Mouse (Mus musculus): Measurements from ENCODE around the gene Trpv2.

Trpv2 gene

DNA sequence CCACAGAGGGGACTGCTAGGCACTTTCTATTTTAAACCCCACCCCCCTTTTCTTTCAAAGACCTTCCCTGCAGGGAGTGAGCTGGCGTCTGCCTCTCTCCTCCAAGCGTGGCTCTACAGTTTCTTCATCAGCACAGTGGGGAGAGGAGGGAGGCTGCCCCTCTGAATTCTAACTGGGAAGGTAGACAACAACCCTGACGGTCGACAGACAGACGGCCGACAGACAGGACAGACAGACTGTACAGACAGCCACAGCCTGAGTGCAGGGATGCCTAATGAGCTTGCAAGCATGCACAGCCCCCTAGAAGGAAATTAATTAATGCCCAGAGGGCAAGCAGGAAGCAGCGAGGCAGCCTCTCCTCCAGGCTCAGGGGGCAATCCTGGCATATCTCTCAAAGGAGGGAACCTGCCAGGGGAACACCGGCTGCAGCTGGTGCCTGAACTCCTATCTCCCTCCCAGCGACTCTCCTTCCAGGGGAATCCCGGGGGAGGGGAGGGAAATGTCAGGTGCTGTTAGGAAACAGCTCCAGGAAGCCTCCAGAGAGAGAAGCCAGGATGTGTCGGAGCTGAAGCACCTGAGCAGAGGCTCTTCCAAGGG lies 56.0 kb downstream of the Trpv2 start:
- DNase-seq, result no peak

DNA sequence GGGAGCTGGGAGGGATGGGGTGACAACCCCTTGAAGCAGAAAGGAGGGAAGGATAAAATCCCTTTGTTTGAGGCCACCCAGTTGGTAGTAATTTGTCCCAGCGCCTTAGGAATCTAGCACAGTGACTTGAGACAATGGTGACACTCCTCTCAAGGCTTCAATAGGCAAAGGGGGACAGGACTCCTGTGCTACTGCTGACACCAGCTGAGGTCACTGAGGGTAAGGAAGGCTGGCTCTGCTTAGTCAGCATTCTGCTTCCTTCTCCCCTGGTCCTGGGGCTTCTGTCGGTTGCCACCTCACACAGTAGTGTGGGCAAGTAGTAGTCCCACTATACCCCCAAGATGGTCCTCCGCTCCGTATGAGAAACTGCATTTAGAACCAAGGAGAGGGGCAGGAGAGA lies 56.9 kb downstream of the Trpv2 start:
- DNase-seq, result no peak

DNA sequence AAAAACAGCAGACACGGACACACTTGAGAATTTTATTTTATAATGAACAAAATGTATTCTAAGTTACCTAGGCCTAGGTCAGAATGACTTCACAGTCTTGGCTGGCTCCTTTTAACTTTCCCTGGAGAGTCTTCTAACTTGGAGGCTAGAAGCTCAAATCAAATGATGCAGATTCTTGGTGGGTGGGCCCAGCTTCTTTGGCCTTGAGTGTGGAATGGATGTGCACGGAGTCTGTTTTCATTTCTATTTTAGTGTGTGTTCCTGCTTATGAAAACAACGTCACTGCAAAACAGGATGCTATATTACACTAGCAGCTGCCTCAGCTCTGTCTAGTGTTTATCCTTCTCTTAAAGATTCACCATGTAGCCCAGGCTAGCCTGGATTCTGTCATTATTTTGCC lies 61.1 kb downstream of the Trpv2 start:
- no peak for DNase-seq

DNA sequence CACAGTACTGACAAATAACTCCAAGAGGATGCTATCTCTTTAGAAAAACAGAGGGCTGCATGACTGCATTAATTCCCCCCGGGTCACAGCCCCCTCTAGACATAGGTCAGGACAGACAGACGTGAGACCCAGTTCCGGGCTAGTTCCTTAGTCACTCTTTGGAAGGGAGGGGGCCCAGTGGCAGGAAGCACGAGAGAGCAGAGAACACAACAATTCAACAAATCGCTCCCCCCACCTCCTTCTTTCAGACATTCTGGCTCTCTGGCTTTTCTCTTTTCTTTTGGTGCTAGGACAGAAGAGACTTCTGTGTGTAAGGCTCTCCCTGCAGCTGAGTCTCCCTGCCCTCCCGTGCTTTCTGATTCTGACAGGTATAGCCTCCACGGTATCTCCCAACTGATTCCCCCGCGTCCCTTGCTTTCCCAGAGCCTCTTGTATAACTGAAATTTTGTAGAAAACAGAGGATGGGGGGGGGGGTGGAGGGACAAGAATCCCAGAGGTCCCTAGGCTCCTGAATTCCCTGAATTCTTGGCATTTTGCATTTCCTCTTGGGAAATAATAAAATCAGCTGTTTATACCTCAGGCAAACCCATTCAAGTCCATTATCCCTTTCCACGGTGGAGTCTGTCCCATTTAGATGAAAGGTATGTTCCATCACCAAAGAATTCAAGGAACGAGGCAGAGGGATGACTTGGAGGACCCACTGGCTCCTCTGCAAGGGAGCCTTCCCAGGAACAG lies 62.0 kb downstream of the Trpv2 start:
- DNase-seq, result no peak

DNA sequence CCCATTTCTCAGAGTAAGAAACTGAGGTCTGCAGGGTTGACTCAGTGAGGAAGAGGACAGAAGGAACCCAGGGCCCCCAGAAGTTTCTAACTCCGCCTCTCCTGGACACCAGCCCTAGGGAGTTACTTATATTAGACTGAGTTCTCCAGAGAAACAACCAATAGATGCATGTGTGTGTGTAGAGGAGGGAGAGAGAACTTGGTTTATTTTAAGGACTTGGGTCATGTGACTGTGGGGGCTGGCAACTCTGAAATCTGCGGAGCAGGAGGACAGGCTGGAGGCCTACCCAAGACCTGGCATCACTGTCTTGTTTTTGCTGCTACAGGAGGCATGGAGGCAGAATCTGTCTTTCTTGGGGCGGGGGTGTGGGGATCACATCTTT lies 62.5 kb downstream of the Trpv2 start:
- DNase-seq, result no peak

DNA sequence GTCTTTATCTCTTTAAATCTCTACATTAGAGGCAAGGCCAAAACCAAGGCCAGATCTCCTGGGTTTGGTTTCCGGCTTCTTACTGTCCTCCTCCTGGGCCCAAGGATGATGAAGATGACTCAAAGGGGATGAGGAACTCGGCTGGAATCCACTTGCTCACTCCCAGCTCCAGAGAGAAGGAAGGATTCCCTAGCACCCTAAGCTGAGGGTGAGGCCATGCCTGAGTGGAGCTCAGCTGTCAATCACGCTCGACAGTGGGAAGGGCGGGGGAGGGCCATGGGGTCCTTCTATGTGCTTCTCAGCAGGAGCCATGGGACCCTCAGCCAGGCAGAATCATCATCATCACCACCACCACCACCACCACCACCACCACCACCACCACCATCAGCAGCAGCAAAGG lies 63.1 kb downstream of the Trpv2 start:
- DNase-seq, result no peak

DNA sequence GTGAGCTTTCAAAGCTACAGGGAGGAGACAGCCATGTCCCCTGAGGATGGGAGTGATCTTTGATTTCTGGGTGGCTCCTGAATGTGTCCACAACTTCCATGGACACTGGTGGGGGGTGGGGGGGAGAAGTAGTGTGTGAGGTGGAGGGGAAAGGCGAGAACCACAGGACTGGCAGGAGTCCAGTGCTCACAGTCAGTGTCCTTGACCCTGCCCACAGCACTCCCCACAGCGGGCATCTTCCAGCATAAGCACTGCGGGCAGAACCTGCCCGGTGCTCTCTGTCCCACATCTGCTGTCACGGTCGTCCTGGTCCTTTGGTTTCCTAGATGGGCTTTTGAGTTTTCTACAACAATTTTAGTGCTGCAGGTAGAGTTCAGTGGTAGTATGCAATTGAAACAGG lies 63.5 kb downstream of the Trpv2 start:
- no peak for DNase-seq

DNA sequence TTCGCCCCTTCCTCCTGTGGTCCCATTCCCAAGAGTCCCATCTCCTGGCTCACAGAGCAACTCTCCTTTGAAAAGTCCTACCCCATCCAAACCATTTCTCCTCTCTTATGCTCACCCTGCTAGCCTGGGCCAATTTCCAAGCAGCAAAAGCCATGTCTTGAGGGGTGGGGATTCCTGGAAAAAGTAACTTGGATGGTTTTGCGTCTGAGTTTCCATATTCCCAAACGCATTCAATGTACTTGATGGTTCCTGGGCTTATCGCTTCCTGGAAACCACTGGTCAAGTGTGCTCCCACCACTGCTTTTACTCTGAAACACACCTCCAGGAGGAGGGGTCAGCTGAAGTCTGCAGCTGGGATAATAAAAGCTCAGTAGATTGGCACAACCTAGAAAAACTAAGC lies 64.1 kb downstream of the Trpv2 start:
- DNase-seq, result no peak

DNA sequence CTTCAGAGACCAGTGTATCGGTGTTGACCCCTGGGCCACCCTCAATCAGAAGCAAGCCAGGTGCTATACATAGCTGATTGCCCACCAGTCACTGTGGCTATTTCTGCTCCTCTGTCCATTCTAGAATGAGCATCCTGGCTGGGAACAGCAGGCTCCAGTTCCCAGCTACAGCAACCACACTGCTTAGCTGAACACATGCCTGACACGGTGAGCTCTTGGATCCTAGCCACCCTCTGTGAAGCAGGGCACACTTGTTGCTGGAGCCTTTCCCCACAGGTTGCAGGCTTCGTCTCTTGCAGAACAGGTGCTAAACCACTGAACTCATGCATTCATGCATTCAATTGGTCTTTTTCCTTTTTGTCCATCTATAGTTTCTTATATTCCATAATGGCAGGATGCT lies 66.1 kb downstream of the Trpv2 start:
- DNase-seq, result no peak

DNA sequence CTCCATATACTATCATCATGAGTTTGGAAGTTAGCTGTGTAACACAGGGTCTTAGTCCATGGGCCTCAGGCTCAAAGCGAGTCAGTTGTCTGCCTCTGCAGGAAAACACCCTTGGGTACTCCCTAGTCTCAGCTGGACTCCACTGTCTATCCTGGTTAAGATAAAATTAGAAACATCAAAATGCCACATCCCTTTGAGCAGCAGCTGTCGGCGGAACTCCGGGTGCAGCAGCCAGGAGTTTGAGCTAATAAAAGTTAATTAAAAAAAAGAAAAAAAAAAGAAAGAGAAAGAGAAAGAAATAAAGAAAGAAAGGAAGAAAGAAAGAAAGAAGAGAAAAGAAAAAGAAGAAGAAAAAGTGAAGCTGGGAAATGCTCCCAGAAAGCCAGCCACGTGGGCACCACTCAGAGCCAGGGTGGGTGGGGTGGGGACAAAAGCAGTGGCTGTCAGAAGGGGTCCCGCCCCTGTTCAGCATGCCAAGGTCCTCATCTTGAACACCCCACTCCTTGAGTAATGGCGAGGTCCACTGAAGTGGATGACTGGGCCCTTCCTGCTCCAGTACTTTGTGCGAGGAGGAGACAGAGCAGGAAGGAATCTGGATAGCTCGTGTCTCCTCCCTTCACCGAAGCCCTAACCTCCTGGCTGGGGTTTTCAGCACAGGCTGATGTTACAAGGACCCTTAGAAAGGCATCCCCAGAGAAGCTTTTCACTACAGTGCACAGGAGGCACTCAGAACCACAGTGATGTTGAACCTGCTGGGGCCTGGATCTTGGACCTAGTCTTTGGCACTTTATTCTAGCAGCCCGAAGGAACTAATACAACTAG lies 67.9 kb downstream of the Trpv2 start:
- no peak for DNase-seq

DNA sequence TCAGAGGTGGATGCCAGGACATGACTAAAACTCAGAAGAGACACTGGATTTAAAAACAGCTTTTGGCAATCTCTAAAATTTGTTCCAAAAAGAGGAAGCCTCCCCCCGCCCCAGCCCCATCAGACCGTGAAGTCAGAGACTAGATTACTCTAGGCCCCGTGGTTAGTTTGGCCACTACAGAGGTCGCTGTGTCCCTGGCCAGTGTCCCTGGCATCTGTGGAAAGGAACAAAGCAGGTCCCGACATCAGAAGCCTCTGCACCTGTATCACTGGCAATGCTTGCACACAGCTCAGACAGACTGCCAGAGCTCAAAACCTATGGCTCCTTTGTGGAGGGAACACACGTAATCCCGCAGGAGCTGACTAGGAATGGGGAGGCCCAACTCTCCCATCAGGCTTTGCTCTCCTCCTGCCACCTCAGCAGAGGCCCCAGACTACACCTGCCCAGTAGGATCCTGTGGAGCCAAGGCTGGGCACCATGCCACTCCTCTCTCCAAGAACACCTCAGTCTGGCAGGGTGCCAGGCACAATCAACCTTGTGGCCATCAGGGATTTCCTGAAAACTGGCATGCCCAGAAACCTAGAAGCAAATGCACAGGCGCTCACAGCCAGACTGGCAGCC lies 68.8 kb downstream of the Trpv2 start:
- DNase-seq, result peak; percentile 83 to 87

DNA sequence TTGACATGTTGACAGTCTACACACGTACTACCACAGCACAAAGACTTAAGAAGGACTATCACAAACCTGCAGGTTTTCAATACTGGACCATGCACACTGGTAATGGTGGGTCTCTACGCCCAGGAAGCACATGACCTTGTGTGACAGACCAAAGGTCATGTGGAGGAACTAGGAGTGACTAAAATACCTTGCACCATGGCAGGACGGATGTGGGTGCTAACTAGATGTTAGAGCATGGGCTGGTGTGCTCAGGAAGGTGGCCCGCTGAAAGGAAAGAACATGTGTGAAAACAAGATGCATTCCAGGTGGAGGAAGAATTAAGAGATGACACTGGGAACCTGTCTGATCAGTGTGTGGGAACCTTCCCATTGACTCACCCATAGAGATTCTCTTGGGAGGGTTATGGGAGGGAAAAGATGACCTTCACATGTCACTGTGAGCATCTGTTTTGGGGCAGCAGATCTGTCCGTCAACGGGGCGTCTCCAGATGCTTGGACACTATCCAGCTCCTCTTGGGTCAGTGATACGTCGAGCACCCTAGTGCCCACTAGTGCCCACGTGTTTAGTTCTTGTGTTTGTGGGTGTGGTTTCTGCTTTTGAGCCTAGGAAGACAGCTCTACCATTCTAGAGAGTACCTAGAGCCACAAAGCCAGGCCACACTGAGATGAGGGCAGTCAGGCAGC lies 69.5 kb downstream of the Trpv2 start:
- DNase-seq, result no peak

DNA sequence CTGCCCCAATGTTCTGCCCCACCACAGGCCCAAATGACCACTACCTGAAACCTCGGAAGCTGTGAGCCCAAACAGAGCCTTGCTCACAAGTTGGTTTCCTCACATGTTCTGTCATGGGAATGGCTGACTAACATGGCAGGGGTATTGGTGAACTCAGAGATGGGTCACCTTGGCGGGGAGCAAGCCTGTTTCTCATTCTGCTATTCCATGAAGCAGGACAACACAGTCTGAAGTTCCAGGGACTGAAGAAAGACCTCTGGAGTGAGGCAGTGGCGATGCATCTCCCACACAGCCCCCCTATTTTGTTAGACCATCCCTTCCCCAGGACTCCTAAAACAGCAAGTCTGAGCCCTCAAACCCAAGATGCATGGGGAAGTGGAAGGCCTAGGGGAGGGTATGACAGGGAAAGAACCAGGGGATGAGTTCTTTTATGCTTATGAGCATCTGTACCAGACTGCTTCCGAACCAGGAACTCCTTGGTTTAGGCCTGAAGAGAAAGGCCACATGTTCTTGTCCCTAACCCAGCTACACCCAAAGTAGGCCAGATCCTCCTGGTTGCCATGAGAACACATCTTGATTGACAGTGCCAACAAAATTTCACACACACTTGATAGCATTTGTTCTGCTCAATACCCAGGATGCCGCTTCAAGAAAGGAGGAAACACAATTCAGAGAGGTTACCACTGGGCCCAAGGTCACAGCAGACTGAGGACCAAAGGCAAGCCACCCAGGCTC lies 70.5 kb downstream of the Trpv2 start:
- DNase-seq, result no peak

DNA sequence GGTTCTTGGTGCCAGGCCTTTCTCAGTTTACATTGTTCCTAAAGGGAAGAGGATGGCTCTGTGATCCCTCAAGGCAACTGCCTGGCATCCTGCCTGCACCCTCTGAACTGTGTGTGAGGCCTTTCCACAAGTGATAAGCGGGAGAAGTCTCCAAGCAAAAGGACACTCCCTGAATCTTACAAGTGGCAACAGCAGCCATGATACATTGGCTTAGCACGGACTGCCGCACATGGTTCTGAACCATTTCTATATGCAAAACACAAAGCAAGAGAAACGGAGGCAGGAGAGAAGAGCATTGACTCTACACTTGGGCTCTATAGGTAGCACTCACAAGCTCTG lies 71.0 kb downstream of the Trpv2 start:
- no peak for DNase-seq

DNA sequence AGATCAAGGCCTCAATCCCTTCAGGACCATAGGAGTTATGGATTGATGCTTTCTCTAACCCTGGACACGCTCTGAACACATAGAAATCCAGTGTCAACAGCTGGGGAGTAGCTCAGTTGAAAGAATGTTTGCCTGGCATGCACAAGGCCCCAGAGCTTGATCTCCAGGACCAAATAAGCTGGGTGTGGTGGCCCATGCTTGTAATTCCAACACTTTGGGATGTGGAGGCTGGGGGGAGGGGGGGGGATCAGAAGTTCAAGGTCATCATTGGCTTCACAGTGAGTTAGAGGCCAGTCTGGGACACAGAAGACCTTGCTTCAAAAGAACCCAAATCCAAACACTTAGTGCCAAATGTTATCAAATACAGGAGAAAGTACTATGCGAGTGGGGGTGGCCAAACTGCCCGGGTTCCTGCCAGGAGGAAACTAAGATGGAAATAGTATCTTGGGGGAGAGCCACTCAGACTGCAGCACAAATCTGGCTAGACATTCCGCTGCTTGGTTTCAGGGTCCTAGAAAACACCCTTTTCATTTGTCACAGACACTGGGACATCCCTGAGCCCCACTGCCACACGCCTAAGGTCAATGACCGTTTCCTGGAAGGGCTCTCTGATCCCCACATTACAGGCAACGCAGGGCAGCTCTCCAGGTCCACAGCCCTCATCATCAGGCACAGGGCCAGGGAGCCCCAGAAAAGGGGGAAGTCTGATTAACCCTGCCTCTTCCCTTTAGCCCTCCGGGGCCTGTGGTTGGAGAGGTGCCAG lies 71.6 kb downstream of the Trpv2 start:
- no peak for DNase-seq

DNA sequence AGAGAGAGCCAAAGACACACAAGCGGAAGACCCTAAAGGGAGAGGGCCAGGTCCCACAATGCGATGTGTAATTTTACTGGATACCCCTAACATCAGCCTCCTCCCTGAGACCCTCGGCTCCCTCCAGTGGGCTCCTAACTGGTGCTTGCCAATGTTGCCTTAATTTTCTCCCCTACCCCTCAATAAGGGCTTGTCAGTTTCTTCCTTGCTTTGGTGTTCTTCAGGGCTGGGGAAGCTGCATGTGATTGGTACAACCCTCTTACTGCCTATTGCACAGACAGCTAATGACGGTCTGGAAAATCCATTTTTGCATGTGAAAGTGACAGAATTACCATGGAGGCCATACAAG lies 72.2 kb downstream of the Trpv2 start:
- no peak for DNase-seq

DNA sequence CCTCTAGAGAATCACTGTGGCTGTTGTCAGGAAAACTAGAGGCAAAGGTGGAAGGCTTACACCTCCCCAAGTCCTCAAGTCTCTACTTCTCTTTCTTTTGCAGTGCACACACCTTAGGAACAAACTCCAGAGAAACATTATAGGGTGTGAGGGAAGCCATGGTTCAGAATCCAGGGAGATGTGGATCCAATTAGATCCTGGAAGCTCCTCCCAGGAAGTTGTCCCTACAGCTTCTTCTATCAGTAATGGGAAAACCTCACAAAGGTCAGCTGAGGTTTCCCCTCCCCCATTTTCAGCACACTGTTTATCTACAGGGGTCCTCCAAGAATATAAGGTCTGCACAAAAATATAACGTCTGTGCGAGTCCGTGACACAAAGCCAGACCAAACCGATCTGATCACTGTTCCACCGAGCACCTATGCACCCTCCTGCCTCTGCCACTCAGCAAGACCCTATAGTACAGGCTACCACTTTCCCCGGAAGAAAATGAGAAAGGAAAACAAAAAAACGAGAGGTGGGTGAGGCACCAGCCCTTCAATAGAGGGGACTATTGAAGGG lies 72.8 kb downstream of the Trpv2 start:
- DNase-seq, result no peak

DNA sequence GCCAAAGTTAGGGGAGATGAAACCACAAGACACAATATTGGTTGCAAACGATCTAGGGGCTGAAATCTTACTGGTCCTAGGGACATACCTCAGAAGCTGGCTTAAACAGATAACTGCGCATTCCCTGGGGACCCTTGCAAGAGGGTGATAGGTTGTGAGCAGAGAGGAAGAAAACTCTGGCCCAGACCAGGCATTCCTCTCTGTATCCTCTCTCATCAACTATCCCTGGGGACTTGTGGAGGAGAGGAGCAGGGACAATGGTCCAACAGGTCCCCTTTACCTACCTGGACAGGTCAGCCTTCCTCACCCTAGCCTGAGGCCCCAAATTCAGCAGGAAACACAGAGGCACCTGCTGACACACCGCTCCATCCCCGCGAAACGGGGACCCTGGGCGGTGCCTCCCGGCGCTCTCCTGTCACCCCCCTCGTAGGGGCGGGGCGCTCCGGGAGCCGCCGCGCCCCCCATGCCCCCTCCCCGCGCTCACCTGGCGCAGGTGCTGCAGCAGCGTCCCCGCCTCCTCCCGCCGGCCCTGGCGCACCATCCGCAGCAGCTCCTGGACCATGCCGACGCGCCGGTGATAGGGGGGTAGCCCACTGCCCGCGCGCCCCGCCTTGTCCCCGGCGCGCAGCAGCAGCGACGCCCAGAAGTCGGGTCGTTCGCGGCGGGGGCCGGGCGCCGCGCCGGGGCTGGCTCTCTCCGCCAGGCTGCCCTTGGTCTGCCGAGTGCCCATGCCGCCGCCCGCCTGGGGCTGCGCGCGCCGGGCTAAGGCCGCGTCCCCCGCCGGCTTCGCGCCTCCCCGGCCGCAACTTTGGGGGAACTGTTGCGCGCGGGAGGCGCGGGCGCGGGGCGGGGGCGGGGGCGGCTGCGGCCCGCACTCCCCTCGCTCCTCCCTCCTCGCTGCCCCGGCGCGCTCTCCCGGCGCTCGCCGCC lies 73.6 kb downstream of the Trpv2 start, which contains the start of gene Lrrc75a:
Gene Lrrc75a, minus strand, starts transcription at position 863 of the 930 bp plus-strand sequence.
- DNase-seq, result peak; percentile 20 to 25

DNA sequence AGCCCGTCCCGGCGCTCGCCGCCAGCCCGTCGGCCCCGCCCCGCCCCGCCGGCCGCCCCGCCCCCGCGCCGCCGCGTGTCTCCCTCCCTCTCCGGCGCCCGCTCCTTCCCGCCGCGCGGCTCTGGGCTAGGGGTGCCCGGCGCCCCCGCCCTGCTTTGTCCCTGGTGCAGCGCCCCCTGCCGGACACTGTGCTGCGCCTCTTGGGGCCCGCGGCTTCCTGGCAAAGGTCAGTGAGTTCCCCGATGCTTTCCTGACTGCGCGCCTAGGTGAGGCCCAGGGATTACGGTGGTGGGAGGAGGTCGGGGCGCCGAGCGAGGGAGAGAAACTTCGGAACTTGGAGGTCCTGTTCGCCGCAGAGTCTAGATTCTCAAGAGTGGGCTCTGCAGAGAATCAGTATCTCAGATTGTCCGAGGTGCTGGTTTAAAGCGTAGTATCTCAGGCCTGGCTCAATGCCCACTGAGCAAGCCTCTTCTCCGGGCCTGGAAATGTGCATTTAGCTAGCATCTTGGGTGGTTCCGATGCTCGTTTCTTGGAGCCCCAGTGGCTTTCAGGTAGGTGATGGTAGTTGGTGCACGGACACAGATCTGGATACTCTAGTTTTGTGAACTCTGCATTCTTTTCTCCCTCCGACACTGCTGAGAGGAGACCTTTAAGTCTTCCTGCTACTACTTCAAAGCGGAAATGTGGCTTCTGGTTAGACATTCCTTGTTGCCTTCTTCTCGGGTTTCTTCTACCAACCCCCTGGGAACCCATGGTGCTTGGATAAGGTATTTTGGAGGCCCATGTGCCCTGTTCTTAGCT lies 74.5 kb downstream of the Trpv2 start, which contains the start of gene Mmgt2:
Gene Mmgt2, plus strand, starts transcription at position 74 of the 801 bp plus-strand sequence.
- peak; percentile 84 to 89 for DNase-seq

Data from cerebellum, postnatal 36 days (tissue).